Mouse (Mus musculus): ENCODE results near the gene Pde9a.

GRCm38 (mm10) chr17:31370221-31370620, 15.8 kb upstream of the Pde9a start:
- TF ChIP-seq CTCF (IDR thresholded peaks at IDR 0.05; ENCODE audit: control insufficient read depth, insufficient read depth, insufficient read length) = no peak
- TF ChIP-seq USF1 (IDR thresholded peaks at IDR 0.05; ENCODE audit: low read depth) = no peak
- no peak for TF ChIP-seq MAX (IDR thresholded peaks at IDR 0.05)
- TF ChIP-seq MYOD1 (IDR thresholded peaks at IDR 0.05; ENCODE audit: control insufficient read depth, insufficient read length, low read depth) = no peak
- TF ChIP-seq CEBPB (IDR thresholded peaks at IDR 0.05; ENCODE audit: low read depth) = no peak
